Mouse (Mus musculus): ENCODE measurements around the gene Stat2.

- TF ChIP-seq FLI1 (IDR thresholded peaks at IDR 0.05; ENCODE audit: low read length) (no peak), GATA1 (IDR thresholded peaks at IDR 0.05; ENCODE audit: borderline replicate concordance, low read length) (no peak)
Observed at GRCm38 (mm10) chr10:128302785-128303125, 32.4 kb downstream of the Stat2 start.

All from megakaryocyte, embryonic 14.5 days (primary cell).